Mouse (Mus musculus) 416B (cell line): ENCODE results near the gene 3100002H09Rik.

Experiments
- DNase-seq: peaks from one replicate; pipeline ENCODE4 v3.0.0; 2011; ENCODE audit warnings: low read depth

3100002H09Rik gene

DNA sequence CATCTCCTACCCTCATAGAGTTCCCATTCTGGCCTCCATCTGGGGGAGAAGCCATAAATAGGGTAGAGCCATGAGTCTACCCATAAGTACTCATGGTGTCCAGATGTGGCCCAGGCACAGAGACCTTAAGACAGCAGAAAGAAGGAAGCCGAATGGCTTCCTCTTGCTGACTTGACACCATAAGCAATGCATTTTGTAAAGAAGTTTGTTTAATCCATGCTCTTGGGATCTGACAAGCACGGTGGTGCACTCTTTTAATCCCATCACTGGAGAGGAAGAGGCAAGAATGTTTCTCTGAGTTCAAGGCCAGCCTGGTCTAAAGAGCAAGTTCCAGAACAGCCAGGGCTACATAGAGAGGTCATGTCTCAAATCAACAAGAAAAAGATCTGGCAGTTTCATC is at the start of gene 3100002H09Rik:
TSS of gene 3100002H09Rik (minus strand) at position 101 of the 400 bp plus-strand sequence.
- DNase-seq: no peak

DNA sequence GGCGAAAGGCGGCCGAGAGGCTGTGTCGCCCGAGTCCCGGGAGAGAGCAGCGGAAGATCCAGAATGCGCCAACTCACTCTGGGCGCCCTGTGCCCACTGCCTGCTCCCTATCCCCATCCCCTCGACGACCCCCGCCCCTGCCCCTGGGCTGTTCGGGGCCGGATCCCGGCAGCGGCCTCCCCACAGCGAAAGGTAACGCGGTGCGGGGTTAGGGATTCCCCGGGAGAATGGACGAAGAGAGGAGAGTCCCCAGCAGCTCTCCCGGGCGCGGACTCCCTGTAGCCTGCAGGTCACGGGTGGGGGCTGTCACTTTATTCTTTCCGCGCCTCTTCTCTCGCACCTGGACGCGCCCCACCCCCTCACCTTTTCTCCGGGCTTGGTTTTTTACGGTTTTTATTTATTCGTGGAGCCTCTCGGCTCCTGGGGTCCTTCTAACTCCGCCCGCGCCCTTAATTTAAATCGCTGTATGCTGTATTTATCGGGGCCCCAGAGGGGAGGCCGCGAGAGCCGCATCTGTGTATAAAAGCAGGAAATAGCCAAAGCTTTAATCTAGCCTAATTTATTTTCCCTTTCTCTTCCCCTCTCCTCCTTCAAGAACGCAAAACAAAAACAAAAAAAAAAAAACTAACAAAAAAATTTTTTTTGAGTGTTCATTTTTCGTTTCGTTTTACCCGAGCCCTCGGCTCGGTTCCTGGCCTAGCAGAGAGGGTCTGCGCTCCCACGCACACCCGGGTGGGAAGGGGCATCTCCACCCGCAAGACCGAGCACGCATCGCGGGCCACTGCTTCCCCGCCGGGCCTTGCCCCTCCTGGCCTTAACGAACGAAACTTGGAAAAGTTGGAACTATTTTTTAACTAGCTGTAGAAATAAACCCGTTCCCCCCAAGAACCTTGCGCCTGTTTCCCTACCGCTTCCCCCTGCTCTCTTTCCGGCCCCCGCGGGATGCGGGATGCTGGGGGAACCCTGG is 48.9 kb upstream of the 3100002H09Rik start:
- DNase-seq: no peak

DNA sequence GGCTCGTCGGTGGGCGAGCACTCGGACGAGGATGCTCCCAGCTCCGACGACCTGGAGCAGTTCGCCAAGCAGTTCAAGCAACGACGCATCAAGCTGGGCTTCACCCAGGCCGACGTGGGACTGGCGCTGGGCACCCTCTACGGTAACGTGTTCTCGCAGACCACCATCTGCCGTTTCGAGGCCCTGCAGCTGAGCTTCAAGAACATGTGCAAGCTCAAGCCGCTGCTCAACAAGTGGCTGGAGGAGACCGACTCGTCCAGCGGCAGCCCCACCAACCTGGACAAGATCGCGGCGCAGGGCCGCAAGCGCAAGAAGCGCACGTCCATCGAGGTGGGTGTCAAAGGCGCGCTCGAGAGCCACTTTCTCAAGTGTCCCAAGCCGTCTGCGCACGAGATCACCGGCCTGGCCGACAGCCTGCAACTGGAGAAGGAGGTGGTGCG is 47.8 kb upstream of the 3100002H09Rik start:
- DNase-seq: no peak

DNA sequence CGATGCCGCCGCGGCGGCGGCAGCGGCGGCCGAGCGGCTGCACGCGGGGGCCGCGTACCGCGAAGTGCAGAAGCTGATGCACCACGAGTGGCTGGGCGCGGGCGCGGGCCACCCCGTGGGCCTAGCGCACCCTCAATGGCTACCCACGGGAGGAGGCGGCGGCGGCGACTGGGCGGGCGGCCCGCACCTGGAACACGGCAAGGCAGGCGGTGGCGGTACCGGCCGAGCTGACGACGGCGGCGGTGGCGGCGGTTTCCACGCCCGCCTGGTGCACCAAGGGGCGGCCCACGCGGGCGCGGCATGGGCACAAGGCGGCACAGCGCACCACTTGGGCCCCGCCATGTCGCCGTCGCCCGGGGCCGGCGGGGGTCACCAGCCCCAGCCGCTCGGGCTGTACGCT is 47.2 kb upstream of the 3100002H09Rik start:
- no peak for DNase-seq

DNA sequence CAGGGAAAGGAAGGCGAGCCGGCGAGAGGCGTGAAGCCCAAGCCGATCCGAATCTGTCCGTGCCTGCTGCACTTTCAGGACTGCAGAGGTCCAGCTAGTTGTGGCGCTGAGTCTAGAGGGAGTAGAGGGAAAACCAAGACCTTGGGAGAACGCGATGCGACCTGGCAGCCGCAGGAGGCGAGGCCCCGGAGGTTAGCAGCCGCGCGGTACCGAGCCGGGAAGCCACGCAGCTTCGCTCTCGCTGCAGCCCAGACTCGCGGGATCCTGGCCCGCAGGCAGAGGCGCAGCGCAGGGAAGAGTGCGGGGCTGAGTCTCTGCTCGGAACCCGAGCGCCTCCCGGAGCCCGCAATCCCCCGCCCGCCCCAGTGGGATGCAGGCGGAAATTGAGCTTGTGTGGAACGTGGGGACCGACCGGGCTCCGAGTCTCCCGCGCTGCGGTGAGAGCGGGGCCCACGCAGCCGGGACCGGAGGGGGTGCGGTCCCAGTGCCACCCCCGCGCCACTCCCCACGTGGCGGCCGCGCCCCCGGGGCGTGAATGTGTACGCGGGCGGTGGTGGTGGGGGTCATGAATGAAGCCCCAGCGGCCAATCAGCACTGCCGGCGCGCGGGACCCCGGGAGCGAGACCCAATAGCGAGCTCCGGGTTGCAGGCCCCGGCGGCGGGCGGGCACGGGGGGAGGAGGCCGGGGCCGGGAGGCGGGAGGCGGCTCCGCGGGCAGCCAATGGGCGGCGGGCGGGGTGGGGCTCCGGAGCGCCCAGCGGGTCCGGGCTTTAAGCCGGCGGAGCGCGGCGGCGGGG is 46.4 kb upstream of the 3100002H09Rik start:
- DNase-seq: no peak

DNA sequence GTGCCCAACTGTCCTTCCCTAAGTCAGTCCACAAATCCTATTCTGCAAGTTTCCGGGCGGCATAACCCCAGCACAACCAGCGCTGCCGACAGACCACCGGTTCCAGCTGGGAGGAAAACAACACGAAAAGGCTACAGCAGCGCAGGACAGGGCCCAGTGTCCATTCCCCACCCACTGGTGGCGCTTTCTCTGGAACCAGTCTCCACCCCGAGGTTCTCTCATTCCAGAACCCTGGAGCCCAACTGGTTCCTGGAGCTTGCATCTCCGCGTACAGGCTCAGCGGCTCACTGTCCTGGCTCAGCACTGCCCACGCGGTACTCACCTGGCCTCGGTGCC is 45.9 kb upstream of the 3100002H09Rik start, which contains the start of gene Pou3f1:
TSS of gene Pou3f1 (plus strand) at position 290 of the 336 bp plus-strand sequence.
- no peak for DNase-seq

DNA sequence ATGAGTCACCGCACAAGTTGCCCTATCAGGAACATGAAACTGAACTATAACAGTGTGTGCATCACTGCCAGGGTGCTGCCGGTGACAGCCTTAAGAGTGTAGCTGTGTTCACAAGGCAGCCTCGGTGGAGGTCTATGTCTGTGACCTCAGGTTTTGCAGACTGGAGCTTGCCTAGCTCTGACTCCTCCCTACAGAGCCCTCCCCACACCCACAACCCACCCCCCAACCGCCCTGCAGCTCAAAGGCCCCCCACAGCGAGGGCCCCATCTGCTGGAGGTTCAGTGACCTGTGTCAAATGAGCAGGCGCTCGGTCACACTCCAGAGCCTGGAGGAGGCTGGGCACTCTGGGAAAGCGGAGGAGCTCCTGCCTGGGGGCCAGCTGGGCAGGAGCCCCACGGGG is 42.3 kb upstream of the 3100002H09Rik start:
- no peak for DNase-seq

DNA sequence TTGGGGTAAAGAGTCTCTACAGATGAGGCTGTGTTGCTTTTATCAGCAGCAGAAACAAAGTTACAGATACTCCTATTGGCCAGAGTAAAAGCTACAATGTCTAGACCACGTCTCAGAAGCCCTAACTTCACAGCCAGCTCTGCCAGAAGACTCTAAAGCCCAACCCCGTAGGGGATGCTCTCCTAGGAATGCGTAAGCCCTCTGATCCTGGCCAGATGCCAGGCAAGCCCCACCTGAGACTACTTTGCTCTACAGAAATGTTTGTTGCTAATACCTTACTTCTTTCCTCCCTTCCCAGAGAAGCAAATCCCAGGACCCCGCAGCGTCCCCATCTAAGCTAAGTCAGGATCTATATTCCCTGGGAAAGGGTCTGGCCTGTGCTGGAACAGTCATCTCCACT is 37.3 kb upstream of the 3100002H09Rik start:
- DNase-seq: no peak

DNA sequence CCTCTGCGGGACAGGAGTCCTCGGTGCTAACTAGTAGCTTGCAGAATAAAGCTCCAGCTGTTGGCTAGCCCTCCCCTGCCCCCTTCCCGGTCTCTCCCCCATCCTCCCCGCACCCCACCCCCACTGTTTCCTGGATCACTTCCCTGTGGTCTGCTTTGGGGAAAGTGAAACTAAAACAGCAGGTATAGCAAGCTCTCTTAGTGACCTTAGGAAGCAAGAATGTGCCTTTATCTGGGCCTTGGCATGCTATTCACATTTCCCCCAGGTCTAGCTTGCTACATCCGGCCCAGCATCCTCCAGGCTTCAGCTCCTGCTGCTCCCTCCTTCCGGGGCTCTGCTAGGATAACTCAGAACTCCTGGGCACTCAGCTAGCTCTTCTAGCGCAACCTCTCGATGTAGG is 36.0 kb upstream of the 3100002H09Rik start:
- peak; percentile 54 for DNase-seq

DNA sequence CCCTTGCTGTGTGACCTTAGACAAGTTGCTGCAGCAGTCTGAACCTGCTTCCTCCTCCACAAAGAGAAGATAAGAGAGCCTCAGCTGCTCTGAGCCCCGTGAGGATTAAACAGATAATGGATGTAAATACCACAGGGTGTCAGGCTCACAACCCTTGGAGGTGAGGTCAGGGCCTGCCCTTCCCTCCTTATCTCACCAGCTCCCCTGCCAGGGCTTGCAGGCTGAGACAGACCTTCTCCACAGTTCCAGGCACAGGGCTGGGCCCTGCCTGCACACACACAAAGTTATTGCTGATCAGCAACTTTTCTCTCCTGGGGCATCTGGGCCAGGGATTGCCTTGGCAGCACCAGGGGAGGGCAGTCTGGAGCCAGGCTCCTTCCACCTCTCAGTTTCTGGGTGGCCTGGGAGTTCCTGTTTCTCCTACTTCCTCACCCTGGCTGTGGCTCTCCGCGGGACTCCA is 34.4 kb upstream of the 3100002H09Rik start:
- peak; percentile 46 for DNase-seq

DNA sequence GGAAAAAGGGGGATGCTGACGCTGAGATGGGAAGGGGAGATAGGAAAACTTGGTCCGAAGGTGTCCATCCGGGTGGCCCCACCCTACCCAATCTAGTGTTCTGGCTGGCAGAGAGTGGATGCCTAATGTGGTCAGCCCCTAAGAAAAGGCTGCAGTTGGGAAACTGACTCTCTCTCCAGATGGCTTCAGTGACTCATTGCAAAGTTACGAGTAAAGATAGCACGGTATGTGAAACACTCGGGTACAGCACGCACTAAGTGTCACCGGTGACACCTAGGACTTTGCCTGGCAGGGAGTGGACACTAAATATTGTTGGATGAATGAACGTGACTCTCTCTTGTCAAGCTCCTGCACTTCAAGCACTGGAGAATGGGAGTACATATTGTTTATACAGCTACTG is 33.3 kb upstream of the 3100002H09Rik start:
- no peak for DNase-seq

DNA sequence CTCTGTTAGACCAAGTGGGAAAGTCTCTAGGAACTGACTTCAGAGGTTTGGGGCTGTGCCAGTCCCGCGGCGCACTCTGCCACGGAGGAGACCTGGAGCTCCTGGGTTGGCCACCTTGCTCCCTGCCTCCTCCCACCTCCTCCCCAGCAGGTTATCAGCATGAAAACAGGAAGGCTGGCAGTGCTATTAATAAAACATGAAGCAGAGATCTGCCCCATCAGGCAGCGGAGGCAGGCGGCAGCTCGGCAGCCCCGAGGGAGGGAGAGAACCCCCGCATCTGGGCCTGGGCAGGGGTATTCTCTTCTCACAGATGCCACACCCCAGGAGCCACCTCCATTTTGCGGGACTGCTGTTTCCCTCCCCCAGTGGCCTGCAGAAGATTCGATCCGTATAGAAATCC is 29.1 kb upstream of the 3100002H09Rik start:
- no peak for DNase-seq

DNA sequence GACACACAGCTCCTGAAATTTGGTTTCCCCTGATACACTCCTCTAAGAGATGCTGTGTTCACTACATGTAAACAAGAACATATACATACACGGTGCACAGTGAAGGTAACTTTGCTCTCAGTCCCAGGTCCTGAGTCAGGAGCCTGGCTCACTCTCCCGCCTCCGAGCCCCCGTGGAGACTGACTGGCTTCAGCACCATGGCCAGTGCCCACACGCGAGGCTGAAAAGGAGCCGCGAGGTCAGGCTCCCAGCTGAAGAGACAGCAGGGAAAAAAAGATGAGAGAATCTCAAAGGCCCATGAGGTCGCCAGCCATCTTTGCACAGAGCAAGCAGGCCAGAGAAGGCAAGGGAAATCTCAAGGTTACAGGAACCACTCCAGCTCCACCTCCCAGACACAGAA is 22.7 kb upstream of the 3100002H09Rik start:
- peak; percentile 13 for DNase-seq

DNA sequence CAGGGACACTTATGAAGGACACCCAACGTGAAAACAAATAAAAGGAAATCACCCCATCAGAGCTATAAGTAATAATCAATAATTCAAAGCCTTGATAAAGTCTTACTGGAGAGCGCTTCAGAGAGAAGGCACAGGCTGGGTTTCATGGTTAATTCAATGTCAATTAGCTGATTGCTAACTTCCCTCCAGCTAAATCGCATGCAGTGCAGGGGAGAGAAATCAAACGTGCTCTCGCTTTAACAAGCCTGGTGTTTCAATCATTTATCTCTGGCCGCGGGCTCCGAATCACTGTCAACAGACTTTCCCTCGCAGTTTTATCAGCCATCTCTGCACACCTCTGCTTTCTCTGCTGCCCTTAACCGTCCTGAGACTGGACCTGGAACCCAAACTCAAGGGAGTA is 22.3 kb upstream of the 3100002H09Rik start:
- DNase-seq: no peak

DNA sequence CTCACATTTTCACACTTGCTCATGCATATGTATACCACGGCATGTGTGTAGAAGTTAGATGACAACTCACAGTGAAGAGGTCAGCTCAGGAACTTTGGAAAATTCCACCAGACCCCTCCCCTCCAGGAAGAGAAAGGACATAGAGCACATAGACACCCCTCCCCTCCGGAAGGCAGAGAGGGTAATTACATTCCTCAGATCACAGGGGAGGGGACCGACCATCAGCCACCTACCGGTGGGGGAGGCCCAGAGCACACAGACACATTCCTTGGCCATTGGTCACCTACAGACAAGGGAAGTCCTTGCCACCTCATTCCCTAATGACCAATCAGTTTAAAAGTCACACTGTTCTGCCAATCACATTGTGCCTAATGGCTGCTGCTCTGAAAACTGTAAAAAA is 20.9 kb upstream of the 3100002H09Rik start:
- no peak for DNase-seq

DNA sequence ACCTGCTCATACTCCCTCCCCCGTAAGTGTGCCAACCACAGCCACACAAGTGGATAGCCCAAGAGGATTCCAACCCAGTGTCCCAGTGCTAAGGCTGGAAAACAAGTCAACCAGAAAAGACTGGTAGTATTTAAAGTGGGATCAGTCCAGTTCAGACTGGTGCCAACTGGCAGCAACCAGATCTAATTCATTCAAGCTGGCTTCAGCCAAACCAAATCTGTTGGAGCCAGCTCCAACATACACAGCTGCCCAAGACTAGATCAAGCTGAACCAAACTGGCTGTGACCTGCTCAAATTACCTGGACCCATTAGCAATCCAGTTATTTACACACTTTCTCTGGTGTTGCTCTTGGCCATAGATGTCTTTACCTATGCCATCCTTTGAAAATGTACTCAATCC is 16.2 kb upstream of the 3100002H09Rik start:
- DNase-seq: no peak

DNA sequence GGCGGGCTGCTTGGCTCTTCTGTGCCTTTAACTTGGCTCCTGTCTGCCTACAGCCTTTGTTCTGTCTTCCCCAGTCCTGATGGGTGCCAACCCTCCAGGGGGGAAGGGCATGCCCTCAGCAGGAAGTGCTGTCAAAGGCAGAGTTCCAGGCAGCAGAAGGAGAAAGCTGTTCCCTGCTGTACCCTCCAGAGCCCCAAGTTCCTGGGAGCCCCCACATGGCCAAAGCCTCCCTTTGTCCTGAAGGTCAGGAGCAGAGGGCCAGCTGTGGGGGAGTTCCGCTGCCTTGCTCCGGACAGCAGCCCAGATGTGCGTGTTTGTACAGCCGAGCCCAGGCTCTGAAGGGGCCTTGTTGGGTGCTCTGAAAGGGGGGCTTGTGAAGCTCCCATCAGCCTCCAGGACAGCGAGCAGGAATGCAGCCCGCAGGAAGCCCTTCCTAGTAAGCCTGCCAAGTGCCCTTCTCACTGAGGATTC is 13.5 kb upstream of the 3100002H09Rik start:
- DNase-seq: no peak

DNA sequence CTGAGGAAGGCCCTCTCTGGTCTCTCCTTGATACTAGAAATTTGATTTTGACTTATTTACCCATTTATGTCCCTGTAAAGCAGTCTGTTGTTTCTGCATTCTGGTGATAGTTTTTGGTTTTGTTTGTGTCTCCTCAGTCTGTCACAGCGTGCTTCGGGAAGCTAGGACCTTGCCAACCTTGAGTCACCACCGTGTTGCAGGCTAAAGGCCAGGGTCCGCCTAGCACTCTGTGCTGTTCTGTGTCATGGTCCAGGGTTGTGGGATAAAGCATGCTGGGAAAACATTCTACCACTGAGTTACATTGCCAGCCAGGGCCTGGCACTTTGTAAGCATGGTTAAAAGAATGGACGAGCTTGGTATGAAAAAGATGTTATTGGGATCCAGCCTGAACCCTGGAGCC is 12.0 kb upstream of the 3100002H09Rik start:
- DNase-seq: no peak

DNA sequence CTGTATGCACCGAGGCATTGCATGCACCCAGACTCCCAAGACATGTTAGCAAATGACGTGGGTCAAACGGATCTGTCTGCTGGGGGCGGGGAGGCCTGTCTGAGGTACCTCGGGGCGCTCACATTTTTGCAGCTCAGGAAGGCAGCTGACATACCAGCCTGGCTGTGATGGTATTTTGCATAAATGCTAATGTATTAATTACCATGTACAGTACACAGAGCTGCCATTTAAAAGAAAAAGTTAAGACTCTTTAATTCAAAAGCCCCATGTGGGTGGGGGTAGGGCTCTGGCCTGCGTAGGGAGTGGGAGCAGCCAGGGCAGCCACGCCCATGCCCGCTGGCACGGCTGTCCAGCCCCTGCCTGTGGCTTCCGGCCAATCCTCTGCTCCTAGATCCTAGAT is 10.8 kb upstream of the 3100002H09Rik start:
- no peak for DNase-seq

DNA sequence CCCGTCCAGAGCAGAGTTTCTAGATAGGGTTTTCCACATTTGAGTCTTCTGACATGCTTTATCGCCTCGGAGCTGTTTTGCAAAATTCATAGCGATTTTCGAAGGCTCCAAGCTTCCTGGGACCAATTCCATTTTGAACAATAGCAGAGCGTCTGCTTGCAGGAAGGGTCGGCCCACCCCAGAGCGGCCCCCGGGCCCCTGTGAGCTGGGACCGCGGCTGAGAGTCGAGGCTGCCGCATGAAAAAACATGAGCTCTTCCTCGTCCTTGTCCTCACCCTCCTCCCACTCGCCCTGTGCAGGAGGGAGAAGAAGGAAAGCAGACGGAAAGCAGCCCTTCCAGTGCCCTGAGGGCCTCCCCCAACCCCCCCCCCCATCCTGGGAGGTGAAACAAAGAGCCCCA is 8.0 kb upstream of the 3100002H09Rik start:
- DNase-seq: no peak

DNA sequence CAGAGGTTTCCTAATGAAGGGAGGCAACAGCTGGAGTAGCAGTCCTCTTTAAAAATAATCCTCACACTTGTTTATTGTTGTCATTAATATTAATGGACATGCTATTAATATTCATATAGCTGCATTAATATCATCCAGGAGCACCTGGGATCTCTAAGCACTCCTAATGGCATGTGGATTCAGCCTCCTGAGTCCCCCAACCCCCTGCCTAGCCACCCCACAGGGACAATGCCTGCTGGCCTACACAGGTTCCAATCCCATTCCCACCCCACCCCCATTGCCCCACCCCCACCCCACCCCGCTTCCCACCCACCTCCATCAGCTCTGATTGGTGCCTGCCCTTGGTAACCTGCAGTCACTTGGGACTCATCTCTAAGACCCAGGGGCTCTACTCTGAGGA is 6.0 kb upstream of the 3100002H09Rik start:
- DNase-seq: no peak

DNA sequence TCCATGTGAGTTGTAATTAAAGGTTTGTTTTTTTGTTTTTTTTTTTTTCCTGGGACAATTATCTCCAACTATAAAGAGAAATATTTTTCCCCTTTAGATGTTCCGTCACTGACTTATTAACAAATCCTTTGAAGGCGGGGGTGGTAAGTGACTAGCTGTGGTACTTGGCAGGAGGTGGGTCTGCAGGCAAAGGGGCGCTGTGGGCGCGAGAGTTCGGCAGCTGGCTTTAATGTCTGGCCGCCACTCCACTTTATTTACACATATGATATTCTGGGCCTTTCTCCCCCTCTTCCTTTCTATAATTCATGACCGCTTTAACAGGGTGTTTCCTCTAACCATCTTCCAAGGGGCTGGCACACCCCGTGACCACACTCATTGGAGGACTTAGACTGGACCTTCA is 5.4 kb upstream of the 3100002H09Rik start:
- DNase-seq: no peak
